ENCODE assay signal across 8 mouse cellular contexts in the genomic region with DNA sequence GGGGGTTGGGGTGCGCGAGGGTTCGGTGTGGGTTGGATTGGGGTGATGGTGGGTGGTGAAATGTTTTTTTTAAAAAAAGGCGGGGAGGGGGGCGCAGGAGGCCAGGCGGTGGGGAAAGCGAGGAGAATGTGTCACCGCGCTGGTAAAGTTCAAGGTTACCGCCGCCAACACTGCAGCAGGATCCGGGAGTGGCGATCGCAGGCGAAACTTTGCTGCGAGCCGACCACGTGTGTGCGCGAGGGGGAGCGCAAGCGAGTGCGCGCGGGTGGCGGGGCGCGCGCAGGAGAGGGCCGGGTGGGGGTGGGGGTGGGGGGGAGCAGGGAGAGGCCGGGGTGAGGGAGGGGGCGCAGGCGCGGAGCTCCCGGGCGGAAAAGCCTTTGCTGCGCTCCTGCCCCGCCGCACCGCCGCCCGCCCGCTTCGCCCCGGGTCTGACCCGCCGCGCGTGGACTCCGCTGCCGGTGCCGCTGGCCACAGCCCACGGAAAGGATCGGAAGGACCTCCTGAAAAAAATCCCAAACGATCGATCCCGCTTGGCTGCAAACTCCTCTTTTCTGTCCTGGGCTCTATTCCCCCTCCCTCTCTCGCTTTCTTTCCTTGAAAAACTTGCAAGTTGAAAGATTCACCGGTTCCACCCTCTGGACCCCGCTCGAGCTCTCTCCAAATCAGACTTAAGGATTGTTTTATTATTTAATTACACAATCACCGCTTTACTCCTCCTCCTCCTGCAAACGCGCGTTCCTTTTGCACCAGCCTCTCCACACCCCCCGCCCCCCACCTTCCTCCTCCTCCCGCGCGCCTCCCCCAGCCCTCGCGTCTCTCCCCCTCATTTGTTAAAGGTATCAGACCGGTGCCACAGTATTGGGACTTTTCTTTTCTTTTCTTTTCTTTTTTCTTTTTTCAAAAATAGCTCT.
A peak's percentile ranks its signal among the peaks of the same experiment; 100 is the strongest.
DNase-seq lines count a peak whose midpoint lies in the region; ATAC-seq and TF ChIP-seq lines count a peak whose summit lies in the region.

No protein-coding gene starts in this region.

- no peaks in the 10 kb centered on the region for H3K27me3 ChIP-seq in hindbrain, postnatal 0 days (ENCODE audit: insufficient read depth, low read length)
- no peaks in the 10 kb centered on the region for H3K27me3 ChIP-seq in midbrain, embryonic 11.5 days (ENCODE audit: control insufficient read depth, insufficient read depth, low read length)
- H3K27me3 ChIP-seq in stomach, embryonic 16.5 days (ENCODE audit: control insufficient read depth, insufficient read depth, low read length), result no peaks in the 10 kb centered on the region

- H3K27ac ChIP-seq in hindbrain, postnatal 0 days, result peak overlapping the region; percentile 98
- H3K27ac ChIP-seq in midbrain, embryonic 11.5 days (ENCODE audit: low read depth, low read length), result peak overlapping the region; percentile 98
- H3K27ac ChIP-seq in stomach, embryonic 16.5 days (ENCODE audit: low read length), result peak overlapping the region; percentile 100

- no peaks in the 10 kb centered on the region for H3K9me3 ChIP-seq in hindbrain, postnatal 0 days (ENCODE audit: low read length)
- no peaks in the 10 kb centered on the region for H3K9me3 ChIP-seq in midbrain, embryonic 11.5 days (ENCODE audit: control insufficient read depth, low read length)
- no peaks in the 10 kb centered on the region for H3K9me3 ChIP-seq in stomach, embryonic 16.5 days (replicated peaks; ENCODE audit: control insufficient read depth, low read length)

- intact Hi-C loops in left cerebral cortex, postnatal 25 days (cut with DNase I), result loop anchor here (2.0 to 10.0 kb wide), 4 partner anchors 31 to 941 kb away; no protein-coding TSS in a partner anchor

- peak overlapping the region; percentile 99 for H3K9ac ChIP-seq in hindbrain, postnatal 0 days (replicated peaks; ENCODE audit: low read length)
- peak overlapping the region; percentile 96 for H3K9ac ChIP-seq in midbrain, embryonic 11.5 days (ENCODE audit: low read length)
- peak overlapping the region; percentile 100 for H3K9ac ChIP-seq in stomach, embryonic 16.5 days (ENCODE audit: low read length)

- TF ChIP-seq CTCF in hindbrain, postnatal 0 days (IDR thresholded peaks at IDR 0.05; ENCODE audit: low read depth), result no peak

- peak; percentile 70 to 72 for DNase-seq in adrenal gland, adult 18-20 months (ENCODE audit: low spot score in 2 of 2)
- peak; percentile 85 to 87 for DNase-seq in cerebellum, postnatal 25 days
- peak; percentile 77 for DNase-seq in gastrocnemius, postnatal 10 days
- DNase-seq in hindbrain, postnatal 0 days (ENCODE audit: low spot score), result peak; percentile 88
- DNase-seq in left cerebral cortex, postnatal 25 days (ENCODE audit: low spot score in 2 of 2), result peak; percentile 57 to 79
- peak; percentile 97 for DNase-seq in midbrain, embryonic 11.5 days (ENCODE audit: low spot score, missing footprints)
- DNase-seq in thymus, postnatal 36 days, result no peak

- no peaks in the 10 kb centered on the region for H3K36me3 ChIP-seq in hindbrain, postnatal 0 days (ENCODE audit: insufficient read depth, low read length)
- no peaks in the 10 kb centered on the region for H3K36me3 ChIP-seq in midbrain, embryonic 11.5 days (ENCODE audit: control insufficient read depth, insufficient read depth, low read length)
- H3K36me3 ChIP-seq in stomach, embryonic 16.5 days (ENCODE audit: control insufficient read depth, insufficient read depth, low read length), result no peaks in the 10 kb centered on the region

- under 1% methylated on average over 49 of the region's 72 CpGs for WGBS in hindbrain, postnatal 0 days
- WGBS in midbrain, embryonic 11.5 days, result under 1% methylated on average over 66 of the region's 72 CpGs
- WGBS in stomach, embryonic 16.5 days, result under 1% methylated on average over 70 of the region's 72 CpGs

- H3K4me1 ChIP-seq in hindbrain, postnatal 0 days (ENCODE audit: insufficient read depth, low read length), result peaks cover 4% of the 10 kb centered on the region; the same call in 1 of the 2 replicates
- peaks cover 41% of the 10 kb centered on the region for H3K4me1 ChIP-seq in midbrain, embryonic 11.5 days (ENCODE audit: control insufficient read depth, insufficient read depth, low read length)
- peaks cover 20% of the 10 kb centered on the region for H3K4me1 ChIP-seq in stomach, embryonic 16.5 days (ENCODE audit: control insufficient read depth, insufficient read depth, low read length)

- peak; percentile 48 for ATAC-seq in hindbrain, postnatal 0 days
- peak; percentile 63 for ATAC-seq in midbrain, embryonic 11.5 days (ENCODE audit: low FRiP score)
- ATAC-seq in stomach, embryonic 16.5 days (ENCODE audit: insufficient read depth, low FRiP score), result peak; percentile 74

- H3K4me2 ChIP-seq in hindbrain, postnatal 0 days (ENCODE audit: low read depth, low read length), result peak overlapping the region; percentile 74
- H3K4me2 ChIP-seq in midbrain, embryonic 11.5 days, result peak overlapping the region; percentile 86
- peak overlapping the region; percentile 95 for H3K4me2 ChIP-seq in stomach, embryonic 16.5 days (ENCODE audit: low read depth, low read length)

- H3K4me3 ChIP-seq in hindbrain, postnatal 0 days (ENCODE audit: low read length), result peak overlapping the region; percentile 81
- peak overlapping the region; percentile 85 for H3K4me3 ChIP-seq in midbrain, embryonic 11.5 days (ENCODE audit: low read depth, low read length)
- H3K4me3 ChIP-seq in stomach, embryonic 16.5 days (replicated peaks; ENCODE audit: low read length), result peak overlapping the region; percentile 98

Comparison
In these comparisons a context has a peak if more than half of its experiments do, and no peak if none do; other contexts are left out.
1. DNase-seq: peak in adrenal gland, adult 18-20 months (2 of 2), cerebellum, postnatal 25 days (2 of 2), gastrocnemius, postnatal 10 days (single experiment), hindbrain, postnatal 0 days (single experiment), left cerebral cortex, postnatal 25 days (2 of 2) and midbrain, embryonic 11.5 days (single experiment); none in thymus, postnatal 36 days (0 of 2).
2. Peak in every context shown above with its lines, with median percentiles within 50 percentile points of each other: ATAC-seq, H3K27ac ChIP-seq, H3K4me2 ChIP-seq, H3K4me3 ChIP-seq and H3K9ac ChIP-seq.